Mouse (Mus musculus) cerebellum, postnatal 10 days (tissue): Measurements from ENCODE around the gene Surf6.
"Not testable (repeated sequence)": the region's sequence is repeated elsewhere in the genome, so short reads cannot be mapped to it uniquely, and the experiment has no call there.

Experiments used
- DNase-seq, 2 experiments: peaks; one replicate each; pipeline ENCODE4 v3.0.0; 2021; ENCODE audit warnings: mixed read lengths in 2 of 2

Surf6 gene

DNA sequence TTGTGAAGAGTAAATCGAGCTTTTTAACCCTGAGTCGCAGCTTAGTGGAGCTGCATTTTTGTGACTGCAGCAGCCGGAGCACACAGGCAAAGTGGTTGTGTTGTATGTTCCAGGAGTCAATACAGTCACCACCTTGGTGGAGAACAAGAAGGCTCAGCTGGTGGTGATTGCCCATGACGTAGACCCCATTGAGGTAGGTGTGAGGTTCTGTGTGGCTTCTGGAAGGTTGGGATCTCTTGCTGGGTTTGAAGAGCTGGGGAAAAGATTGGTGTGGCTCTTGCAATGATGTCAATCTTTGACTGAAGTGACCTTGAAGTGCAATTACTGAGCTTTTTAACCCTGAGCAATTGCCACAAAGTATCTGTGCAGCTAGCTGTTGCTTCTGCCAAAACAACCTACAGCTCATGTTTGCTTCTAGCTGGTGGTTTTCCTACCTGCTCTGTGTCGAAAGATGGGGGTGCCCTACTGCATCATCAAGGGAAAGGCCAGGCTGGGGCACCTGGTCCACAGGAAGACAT lies 9.6 kb upstream of the Surf6 start:
- no peak for DNase-seq

DNA sequence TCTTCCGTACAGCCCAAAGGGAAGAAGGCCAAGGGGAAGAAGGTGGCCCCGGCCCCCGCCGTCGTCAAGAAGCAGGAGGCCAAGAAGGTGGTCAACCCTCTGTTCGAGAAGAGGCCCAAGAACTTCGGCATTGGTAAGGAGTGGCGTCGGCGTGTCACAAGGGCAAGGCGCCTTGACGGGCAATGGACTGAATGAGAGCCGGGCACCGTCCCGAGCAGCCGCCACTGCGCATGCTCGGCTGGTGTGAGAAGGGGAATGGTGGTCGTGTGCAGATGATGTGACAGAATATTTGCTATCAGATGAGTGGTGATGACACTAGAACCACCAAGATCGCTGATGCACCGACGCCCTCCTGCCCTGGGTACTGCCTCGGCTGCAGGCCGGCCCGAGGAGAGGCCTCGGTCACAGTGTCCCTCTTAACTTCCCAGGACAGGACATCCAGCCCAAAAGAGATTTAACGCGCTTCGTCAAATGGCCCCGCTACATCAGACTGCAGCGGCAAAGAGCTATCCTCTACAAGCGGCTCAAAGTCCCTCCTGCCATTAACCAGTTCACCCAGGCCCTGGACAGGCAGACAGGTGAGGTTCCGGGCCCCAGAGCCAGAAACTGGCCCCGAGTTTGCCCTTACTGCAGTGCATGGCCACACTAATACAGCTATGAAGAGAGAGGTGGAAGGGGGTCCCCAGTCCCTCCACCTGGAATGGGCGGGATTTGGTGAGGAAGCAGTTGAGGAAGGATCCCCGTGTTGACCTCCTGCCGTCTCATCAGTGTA lies 8.5 kb upstream of the Surf6 start:
- DNase-seq, result peak; percentile 84 to 88

DNA sequence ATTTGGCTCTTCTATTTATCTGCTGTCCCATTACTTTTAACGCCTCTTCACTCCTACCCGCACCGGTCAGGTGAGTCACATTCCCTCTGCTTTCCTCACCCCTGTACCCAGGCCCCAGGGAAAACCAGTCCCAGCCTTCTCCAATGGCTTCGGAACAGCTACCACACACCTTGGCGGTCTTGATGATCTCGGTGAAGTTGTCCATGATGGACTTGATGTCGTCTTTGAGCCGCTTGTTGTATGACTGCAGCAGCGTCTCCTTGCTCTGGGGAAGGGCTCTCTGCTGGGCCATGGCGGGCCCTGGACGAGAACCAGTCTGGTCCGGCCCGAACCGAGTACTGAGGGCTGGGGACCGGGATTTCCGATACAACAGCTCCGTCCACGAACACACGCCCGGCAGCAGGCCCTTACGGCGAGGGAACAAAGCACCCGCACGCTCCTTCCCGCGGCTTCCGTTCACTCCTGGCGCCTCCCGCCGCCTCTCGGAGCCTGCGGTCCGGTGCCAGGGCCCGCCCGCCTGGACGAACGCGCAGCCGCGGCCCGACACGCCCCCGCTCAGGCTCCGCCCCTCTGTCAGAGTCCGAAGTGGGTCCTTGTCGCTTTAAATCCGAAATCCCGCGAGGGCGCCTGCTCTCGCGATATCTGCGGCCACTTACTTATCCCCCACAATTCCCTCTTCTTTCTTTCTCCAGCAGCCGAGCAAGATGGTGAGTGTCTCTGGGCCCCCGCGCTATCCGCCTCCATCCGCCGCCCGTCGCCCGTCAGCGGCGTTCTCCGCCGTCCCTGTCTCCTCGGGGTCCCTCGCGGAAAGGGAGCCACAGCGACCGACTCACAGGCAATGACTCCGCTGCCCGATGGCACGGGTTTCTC lies 7.7 kb upstream of the Surf6 start, which contains the start of the genes Med22 and Rpl7a:
Gene Med22, minus strand, starts transcription at position 554 of the 870 bp plus-strand sequence.
Gene Rpl7a, plus strand, starts transcription at position 641 of the 870 bp plus-strand sequence.
- DNase-seq, result peak; percentile 100

- DNase-seq, result no peak
Observed at GRCm38 (mm10) chr2:26909387-26909784, 6.7 kb upstream of the Surf6 start.

DNA sequence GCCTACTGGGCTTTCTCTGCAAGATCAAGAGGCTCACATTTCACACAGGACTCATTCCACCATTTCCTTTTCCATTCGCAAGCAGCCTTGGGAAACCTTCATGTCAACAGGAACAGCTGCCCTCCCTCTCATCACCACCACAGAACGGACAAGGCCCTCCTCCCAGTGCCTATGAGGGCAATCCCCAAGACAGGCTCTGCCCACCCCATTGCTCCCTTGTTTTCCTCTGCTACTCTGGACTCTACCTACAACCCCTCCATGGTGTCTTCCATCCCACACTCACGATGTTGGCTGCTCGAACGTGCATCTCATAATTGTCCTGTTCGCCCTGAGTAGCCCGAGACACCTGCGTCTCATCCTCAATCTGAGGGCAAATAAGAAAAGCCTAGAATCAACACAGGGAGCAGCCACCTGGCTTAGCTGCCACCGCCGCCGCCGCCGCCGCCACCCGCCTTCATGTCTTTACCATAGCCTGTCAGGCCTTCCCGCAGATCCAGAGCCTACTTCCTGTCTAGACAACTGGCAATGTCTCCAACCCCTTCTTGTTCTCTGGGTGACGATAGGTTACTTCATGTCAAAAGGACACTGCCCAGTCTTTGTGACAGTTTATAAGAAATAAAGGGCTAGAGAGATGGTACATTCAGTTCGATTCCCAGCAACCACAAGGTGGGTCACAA lies 6.2 kb upstream of the Surf6 start:
- DNase-seq, result peak in 1 of 2 experiments; percentile 17

- DNase-seq, result peak; percentile 67 to 73
Observed at GRCm38 (mm10) chr2:26907109-26907508, 4.4 kb upstream of the Surf6 start.

- DNase-seq, result no peak
Observed at GRCm38 (mm10) chr2:26906431-26906830, 3.8 kb upstream of the Surf6 start.

DNA sequence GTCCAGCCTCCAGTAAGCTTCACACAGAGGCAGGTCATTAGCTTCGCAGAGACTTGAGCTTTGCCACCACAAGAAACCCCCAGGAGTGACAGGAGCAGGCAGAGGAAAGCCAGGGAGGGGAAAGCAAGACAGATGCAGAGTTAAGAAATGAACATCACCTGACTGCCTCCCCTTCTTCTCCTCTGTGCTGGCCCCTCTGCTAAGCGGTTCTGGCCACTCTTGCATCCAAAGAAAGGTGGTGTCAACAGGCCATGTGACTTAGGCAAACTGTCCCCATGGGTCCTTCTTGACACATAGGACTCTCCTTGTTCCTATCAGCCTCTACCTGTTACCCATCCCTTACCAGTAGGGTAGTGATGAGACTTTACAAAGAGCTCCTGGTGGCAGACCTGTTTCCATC lies 3.3 kb upstream of the Surf6 start:
- DNase-seq, result no peak

GRCm38 (mm10) chr2:26903311-26903710 lies 632 bp upstream of the Surf6 start:
- DNase-seq, result no peak

DNA sequence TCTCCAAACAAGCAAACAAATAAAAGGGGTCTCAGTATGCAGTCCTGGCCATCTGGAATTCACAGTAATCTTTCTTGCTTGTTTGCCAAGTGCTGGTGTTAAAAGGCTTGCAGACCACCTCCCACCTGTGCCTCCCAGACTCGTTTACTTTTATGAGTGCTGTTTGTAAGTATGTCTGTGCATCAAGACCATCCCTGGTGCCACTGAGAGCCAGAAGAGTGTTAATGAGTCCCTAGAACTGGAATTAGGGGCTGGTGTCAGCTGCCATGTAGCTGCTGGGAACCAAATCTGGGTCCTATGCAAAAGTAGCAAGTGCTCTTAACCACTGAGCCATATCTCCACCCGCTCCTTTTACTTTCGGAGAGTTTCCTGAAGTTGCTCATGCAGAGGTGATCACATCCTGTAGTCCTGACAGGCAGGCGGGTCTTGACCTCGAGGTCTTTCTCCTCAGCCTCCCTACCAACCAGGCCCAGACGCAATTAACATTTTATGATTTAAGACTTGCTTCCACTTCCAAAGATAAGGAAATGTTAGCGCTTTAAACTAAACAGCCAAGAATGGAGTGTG lies 762 bp downstream of the Surf6 start:
- DNase-seq, result no peak

GRCm38 (mm10) chr2:26900731-26901130 lies 1.9 kb downstream of the Surf6 start:
- no peak for DNase-seq

- DNase-seq, result no peak
Observed at GRCm38 (mm10) chr2:26895898-26896297, 6.8 kb downstream of the Surf6 start.

- not testable (repeated sequence) for DNase-seq
Observed at GRCm38 (mm10) chr2:26886170-26886569, 16.5 kb downstream of the Surf6 start.

- DNase-seq, result not testable (repeated sequence)
Observed at GRCm38 (mm10) chr2:26885541-26885940, 17.1 kb downstream of the Surf6 start.

DNA sequence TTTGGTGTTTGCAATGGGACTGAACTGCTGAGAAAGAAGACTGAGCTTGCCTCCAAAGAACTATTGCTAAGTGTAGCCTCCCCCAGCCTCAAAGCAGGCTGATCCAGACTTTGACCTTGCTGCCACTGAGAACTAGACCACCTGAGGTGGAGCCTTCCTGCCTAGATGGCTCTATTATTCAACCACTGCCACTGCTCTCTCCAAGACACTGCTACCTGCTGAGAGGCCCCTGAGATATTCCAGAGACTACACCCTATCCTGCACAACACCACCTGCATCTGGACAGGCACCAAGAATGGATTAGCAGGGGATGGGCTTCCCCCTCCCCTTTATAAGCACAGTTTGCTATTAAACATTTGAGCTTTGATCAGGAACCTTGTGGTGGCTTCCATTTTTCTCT lies 24.1 kb downstream of the Surf6 start:
- no peak for DNase-seq

- DNase-seq, result no peak
Observed at GRCm38 (mm10) chr2:26870666-26871065, 32.0 kb downstream of the Surf6 start.

DNA sequence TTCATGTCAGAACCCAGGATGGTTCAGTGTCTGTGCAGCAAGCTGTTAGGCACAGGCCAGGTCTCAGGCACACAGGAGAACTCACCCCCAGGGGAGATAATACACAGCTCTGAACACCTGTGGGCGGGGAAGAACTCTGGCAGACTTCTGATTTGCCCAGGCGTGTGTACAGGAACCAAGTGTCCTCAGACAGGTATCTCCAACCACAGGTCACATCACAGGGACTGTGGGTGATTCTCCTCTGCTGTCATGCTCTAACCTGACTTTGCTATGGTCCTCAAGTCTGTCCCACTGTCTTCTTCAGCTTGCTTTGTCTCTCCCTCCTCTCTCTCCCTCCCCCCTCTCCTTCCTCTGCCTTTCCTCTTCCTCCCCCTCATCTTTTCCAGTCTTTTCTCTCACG lies 37.8 kb downstream of the Surf6 start, which contains the start of gene Abo:
Gene Abo, minus strand, starts transcription at position 101 of the 400 bp plus-strand sequence.
- no peak for DNase-seq

GRCm38 (mm10) chr2:26862856-26863255 lies 39.8 kb downstream of the Surf6 start:
- DNase-seq, result no peak

DNA sequence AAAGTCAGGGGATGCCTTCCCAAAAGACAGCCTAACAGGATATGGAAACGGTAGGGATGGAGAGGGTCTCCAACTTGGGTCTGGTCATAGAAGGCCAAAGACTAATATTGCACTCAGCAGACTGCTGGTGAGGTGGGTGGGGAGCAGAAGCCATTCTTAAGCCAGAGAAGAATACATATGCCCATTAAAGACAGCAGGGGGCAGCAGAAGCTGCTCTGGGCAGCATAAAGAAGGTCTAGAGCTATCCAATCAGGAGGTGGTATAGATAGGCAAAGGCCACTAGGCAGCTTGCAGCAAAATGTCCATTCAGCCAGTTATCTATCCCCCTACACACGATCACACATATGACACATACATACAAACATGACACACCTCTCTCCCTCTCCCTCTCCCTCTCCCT lies 55.0 kb downstream of the Surf6 start:
- peak; percentile 48 to 49 for DNase-seq
